Mouse (Mus musculus): ENCODE data around the gene Plekhm2.
A peak's percentile ranks its signal among the peaks of the same experiment; 100 is the strongest.

The Plekhm2 gene

GRCm38 (mm10) chr4:141660884-141661283, 3.8 kb downstream of the Plekhm2 start:
- no peak for DNase-seq (ENCODE audit: low spot score)

GRCm38 (mm10) chr4:141659739-141660138, 5.0 kb downstream of the Plekhm2 start:
- no peak for DNase-seq (ENCODE audit: low spot score)

GRCm38 (mm10) chr4:141658846-141659484, 5.7 kb downstream of the Plekhm2 start:
- DNase-seq (ENCODE audit: low spot score): no peak

GRCm38 (mm10) chr4:141656932-141657331, 7.8 kb downstream of the Plekhm2 start:
- DNase-seq (ENCODE audit: low spot score): no peak

GRCm38 (mm10) chr4:141655908-141656608, 8.6 kb downstream of the Plekhm2 start:
- DNase-seq (ENCODE audit: low spot score): peak; percentile 75

DNA sequence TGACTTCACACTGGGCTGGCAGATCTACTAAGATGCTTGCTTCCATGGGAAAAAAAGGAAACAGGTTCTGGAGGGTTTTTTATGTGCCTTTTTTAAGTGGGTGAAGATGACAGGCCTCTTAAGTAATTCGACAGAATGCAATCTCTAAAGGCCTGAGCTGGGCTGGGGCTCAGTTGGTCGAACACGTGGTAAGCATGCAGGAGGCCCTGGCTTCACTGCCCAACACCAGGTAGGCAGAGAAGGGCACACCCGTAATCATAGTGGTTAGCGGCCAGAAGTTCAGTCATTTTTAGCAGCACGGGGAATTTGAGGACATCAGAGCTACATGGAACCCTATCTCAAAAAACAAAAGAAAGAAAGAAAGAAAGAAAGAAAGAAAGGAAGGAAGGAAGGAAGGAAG, 10.2 kb downstream of the Plekhm2 start:
- no peak for DNase-seq (ENCODE audit: low spot score)

DNA sequence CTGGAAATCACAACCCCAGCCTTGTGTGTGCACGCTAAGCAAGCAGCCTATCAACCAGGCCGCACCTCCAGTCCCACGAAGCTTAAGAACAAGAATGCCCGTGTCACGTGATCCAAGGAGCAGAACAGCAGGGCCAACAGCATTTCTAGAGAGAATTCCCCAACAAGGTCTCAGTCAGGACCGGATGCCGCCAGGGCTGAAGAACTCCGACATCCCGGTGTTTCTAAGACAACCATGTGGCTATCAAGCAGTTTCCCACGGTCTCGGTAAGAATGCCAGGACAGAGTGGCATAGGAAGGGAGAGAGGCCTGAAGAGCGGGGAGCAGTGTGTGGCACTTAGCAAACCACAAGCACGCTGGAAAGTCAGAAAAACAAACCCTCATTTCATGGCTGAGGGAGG, 10.9 kb downstream of the Plekhm2 start:
- DNase-seq (ENCODE audit: low spot score): no peak

- DNase-seq (ENCODE audit: low spot score): no peak
Observed at GRCm38 (mm10) chr4:141653044-141653443, 11.7 kb downstream of the Plekhm2 start.

GRCm38 (mm10) chr4:141651944-141652343, 12.8 kb downstream of the Plekhm2 start:
- no peak for DNase-seq (ENCODE audit: low spot score)

DNA sequence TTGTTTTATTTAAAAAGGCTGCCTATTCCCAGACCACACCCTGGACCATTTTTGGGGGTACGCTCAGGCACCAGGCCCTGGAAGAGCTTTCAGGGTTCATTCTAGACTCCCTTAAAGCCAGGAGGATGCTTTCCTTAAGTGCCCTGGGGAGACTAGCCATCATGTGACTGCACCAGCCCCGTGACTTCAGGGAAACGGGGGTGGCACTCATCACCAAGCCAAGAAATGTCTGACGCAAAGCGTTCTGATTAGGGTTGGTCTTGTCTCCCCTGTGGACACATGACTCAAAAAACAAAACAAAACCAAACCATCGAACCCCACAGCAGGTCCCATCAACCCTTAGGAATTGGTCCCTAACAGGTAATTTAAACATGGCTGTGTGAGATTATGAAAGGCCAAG, 13.4 kb downstream of the Plekhm2 start:
- DNase-seq (ENCODE audit: low spot score): no peak

DNA sequence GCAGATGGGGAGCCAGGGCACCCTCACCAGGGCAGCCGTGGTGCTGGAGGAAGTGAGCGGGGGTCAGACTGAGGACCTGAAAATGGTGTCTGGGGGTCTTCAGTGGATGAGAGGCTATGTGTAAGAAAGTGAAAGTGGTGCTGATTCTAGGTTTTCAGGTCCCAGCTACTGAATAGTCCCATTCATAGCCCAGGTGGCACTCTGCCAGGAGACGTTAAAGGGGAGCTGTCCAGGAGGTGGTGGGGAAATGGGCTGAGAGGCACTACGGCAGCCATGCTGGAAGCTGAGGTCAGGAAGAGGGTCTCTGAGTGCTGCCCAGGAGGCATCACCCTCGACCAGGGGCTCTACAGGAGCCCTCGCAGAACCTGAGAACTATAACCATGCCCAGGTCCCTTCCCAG, 15.5 kb downstream of the Plekhm2 start:
- no peak for DNase-seq (ENCODE audit: low spot score)

DNA sequence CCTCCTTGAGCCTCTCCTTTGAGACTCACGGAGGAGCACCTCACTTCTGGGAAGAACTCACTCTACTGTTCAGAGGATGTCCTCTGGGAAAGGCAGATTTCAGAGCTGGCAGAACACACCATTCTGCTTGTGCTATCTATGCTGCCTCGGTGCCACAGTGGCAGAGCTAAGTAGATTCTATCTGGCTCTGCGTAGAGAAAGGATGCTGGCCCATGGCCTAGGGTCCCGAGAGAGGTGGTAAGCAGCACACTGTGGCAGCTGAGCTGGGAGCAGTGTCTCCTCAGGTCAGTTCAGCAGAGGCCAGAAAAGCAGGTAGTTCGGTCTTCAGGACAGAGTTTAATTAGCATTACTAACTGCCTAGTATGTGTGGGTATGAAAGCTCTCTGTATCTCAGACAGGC, 16.4 kb downstream of the Plekhm2 start:
- no peak for DNase-seq (ENCODE audit: low spot score)

DNA sequence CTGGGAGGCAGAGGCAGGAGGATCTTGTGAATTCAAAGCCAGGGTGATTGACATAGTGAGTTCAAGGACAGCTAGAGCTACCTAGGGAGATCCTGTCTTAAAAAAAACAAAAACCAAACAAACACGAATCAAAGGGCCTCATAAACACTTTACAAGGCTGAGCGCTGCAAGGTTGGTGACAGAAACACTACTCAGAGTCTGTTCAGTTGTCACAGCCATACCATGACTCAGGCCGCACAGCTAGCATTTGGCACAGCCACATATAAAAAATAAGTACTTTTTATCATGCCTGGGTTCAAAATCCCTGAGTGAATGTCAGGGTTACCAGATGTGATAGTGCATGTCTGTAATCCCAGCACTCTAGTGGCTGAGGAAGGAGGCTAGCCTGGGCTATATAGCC, 17.5 kb downstream of the Plekhm2 start:
- no peak for DNase-seq (ENCODE audit: low spot score)

GRCm38 (mm10) chr4:141645988-141646387, 18.7 kb downstream of the Plekhm2 start:
- DNase-seq (ENCODE audit: low spot score): no peak

DNA sequence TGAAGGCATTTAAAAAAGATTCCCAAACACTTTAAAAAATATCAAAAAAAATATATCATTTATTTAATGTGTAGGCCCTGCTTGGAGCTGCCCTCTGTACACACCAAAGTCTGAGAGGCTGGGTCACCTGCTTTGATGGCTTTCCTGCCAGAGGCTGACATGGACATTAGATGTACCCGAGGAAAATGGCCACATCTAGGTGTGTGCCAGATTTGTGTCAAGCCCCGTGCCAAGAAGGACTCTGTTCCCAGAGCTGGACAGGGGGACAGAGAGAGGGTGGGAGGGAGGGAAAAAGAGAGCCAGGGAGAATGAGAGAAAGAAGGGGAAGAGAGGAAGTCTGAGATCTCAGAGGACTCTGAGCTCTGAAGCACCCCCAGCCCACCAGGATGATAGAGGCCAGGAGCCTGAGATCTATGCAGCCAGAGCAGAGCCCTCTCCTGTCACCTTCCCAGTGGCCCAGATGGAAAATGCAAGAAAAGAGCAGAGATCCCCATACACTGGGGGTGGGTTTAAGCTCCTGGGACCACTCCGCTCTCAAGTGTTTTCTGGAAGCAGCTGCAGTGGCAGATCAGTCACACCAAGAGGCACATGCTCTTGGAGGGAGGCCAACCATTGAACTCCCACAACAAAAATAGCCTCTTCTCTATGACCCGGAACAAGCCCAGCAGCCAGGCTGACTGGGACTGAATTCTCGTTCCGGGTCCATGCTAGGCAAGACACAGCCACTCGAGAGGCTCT, 21.4 kb downstream of the Plekhm2 start:
- peak; percentile 52 for DNase-seq (ENCODE audit: low spot score)

DNA sequence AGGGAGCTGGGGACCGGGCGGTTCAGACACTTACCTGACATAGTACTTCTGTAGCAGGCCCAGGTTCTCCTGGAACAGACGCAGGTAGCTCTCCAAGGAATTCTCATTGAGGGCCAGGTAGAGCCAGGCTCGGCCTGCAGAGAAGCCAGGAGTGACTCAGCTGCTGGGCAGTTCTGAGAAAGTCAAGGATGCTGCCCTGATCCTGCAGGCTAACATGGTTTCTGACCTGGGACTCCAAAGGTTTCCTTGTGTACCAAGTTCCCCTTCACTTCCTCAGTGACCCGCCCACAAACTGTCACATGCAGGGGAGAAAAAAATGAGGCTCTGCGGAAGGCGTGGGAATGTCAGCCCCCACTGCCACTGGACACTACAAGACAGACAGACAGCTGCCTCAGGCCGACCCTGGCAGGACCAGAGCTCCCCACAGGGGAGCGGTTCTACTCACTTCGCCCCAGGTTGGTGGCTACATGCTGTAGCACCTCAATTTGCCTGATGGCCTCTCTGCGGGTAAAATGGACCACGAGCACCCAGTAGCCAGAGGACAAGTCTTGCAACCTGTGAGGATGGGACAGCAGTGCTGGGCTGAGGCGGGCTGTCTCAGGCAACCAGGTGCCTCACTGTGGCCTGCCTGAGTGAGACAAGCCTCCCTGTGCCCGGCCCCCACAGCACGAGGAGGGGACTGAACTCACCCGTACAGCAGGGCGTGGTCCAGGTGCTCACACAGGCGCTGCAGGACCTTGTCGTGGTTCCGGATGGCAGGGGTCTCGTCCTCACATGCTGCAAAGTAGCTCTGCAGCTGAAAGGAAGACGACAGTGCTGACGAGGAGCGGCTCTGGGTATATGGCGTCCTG, 22.5 kb downstream of the Plekhm2 start:
- DNase-seq (ENCODE audit: low spot score): no peak

DNA sequence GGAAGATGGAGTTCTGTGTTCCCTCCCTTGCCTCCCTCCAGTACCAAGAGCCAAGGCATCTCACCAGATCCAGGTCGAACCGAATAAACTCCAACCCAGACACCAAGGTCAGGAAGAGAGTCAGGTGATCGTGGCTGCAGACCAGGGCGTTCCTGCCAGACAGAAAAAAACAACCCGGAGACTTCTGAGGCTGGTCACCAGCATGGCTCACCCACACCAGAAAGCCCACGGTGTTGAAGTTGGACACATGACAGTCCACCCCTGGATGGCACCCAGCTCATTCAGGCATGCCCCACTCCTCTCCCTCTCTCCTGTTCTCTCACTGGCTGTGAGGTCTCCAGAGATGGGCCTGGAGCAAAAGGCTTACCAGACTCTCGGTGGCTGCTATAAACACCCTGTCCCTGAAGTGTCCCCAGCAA, 23.3 kb downstream of the Plekhm2 start:
- DNase-seq (ENCODE audit: low spot score): peak; percentile 55

DNA sequence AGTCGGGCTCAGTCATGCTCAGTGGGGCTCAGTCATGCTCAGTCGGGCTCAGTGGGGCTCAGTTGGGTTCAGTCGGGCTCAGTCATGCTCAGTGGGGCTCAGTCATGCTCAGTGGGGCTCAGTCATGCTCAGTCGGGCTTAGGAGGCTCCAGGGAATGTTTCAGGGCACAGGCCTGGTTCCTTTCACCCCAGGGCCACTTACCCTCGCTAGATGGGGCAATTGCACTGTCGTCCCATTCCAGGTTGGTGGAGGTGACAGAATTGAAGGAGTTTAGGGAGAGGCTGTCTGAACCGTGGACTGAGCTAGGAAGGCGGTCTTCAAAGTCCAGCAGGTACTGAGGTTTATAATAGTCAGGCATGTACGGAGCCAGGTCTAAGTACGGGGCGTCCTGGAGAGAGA, 25.2 kb downstream of the Plekhm2 start:
- no peak for DNase-seq (ENCODE audit: low spot score)

DNA sequence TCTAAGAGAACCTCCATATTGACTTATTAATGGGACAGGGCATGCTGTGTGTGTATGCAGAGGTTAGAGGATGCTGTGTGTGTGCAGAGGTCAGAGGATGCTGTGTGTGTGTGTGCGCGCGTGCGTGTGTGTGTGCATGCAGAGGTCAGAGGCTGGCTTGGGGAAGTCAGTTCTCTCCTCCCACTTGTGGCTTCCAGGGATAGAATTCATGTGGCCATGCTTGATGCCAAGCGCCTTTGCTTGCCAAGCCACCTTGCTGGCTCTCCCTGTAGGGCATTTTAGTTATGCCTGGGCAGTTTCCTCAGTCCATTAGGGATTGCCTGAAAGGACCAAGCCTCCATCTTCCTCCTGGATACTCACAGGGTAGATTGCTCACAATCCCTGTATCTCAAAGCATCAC, 28.0 kb downstream of the Plekhm2 start:
- no peak for DNase-seq (ENCODE audit: low spot score)

DNA sequence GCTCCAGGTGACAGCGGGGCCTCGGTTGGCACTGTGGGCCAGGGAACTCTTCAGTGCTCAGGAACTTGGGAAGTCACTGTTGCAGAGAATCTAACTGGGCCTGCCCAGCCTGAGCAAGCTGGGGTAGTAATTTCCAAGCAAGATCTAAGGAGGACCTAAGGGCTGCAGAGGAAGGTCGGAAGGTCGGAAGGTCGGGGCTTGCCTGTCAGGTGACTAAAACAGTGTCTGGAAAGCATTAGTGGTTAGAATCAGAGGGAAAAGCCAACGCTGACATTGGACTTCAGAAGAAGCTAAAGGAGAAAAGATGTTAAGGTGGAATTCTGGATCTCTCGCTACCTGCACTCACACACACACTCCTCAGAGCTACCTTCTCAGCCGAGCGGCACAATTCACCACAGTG, 28.7 kb downstream of the Plekhm2 start:
- DNase-seq (ENCODE audit: low spot score): no peak

DNA sequence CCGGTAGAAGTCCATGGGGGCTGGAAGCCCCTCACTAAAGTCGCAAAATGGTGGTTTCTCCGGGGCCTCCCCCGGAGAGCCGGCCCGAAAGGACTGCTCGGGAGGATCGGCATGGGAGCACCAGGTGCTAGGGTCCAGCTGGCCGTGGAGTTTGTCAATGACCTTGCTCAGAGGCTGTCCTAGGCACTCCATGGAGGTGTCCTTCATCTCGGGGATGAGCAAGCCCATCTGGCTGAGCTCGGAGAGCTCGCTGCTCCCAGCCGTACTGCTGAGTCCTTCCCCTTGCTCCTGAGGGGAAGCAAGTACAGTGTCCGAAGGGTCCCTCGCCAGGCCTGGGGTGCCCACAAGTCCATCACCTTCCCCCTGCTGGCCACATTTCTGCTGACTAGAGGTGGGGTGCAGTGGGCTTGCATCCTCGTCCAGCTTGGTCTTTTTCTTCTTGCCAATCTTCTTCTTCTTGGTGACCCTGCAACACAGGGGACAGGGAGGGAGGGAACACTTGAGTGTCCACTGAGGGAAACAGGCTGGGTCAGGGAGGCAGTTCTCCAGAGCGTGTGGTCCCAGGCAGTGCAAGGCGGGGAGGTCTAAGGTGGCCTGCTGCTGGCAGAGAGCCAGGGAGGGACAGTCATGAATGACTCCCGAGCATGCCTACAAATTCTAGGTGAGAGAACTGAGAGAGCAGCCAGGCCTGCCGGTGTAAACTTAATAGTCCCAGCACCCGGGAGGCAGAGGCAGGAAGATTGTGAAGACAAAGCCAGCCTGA, 32.4 kb downstream of the Plekhm2 start:
- DNase-seq (ENCODE audit: low spot score): no peak

- DNase-seq (ENCODE audit: low spot score): no peak
Observed at GRCm38 (mm10) chr4:141631250-141631649, 33.4 kb downstream of the Plekhm2 start.

All from ovary, adult 18-20 months (tissue).